Mouse (Mus musculus): ENCODE measurements around the gene Phldb2.

DNA sequence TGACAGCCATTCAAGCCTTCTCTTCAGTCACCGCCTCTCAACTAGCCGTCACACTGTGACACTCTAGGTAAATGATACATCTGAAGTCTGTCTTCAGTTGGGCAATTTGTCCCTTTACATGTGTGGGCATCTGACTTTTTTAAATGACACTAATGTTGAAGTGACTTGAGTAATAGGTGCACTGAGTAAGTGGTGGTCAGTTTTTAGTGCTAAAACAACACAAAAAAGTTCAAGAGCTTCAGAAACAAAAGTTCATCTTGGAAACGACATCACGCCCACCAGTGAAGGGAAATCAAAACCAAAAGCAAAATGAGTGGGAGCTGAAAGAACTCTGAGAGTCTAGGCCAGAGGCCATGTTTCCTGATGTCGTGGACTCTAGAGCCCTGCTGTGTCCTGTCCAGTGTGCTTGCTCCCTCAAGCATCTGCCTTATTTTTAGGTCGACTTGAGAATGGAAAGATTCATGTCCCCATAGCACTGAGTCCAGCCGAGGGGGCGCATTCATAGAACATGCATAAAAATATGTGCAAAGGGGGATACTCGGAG lies 194.6 kb downstream of the Phldb2 start:
- no peak for TF ChIP-seq CTCF (IDR thresholded peaks at IDR 0.05; ENCODE audit: low read depth)
- no peak for TF ChIP-seq EP300 (IDR thresholded peaks at IDR 0.05; ENCODE audit: low read depth)

Measured in liver, postnatal 0 days (tissue).